Mouse (Mus musculus): ENCODE results near the gene Slc22a23. TPM values are rescaled to one million over a fixed set of nuclear protein-coding genes. Genes with fewer than 3 reads are reported as not detected.

Gene Slc22a23
- polyA plus RNA-seq, 1 experiment from 2014 or later: 6.8 TPM

- DNase-seq (ENCODE audit: extremely low spot score, low spot score): no peak
- Histone ChIP-seq H3K9me3 (no peaks in the 10 kb centered on the region), H3K4me1 (peaks cover 53% of the 10 kb centered on the region), H3K27ac (peak overlapping the region; percentile 6; the same call in 1 of the 2 replicates), H3K27me3 (ENCODE audit: poor library complexity, severe bottlenecking) (no peaks in the 10 kb centered on the region), H3K36me3 (replicated peaks) (peaks cover 14% of the 10 kb centered on the region), H3K4me3 (no peak overlapping the region)
- 95% methylated on average over 1 of the region's 1 CpGs for WGBS
Observed at GRCm38 (mm10) chr13:34290346-34290745, 54.6 kb downstream of the Slc22a23 start.

- peaks cover 14% of the 10 kb centered on the region for H3K36me3 ChIP-seq (replicated peaks)
- H3K4me3 ChIP-seq: no peak overlapping the region
- 94% methylated on average over 2 of the region's 2 CpGs for WGBS
- no peak for DNase-seq (ENCODE audit: extremely low spot score, low spot score)
- no peaks in the 10 kb centered on the region for H3K27me3 ChIP-seq (ENCODE audit: poor library complexity, severe bottlenecking)
- H3K27ac ChIP-seq: peak overlapping the region; percentile 82
- peaks cover 61% of the 10 kb centered on the region for H3K4me1 ChIP-seq
- no peaks in the 10 kb centered on the region for H3K9me3 ChIP-seq
Observed at GRCm38 (mm10) chr13:34289567-34289966, 55.4 kb downstream of the Slc22a23 start.

- 0 out of 2 replicates have a peak overlapping the region, but pooled peaks have one; percentile 8 for H3K4me3 ChIP-seq
- no peak for DNase-seq (ENCODE audit: extremely low spot score, low spot score)
- H3K27ac ChIP-seq: peak overlapping the region; percentile 84
- peaks cover 63% of the 10 kb centered on the region for H3K4me1 ChIP-seq
- H3K9me3 ChIP-seq: no peaks in the 10 kb centered on the region
- no peaks in the 10 kb centered on the region for H3K27me3 ChIP-seq (ENCODE audit: poor library complexity, severe bottlenecking)
- 51% methylated on average over 2 of the region's 2 CpGs for WGBS
- peaks cover 17% of the 10 kb centered on the region for H3K36me3 ChIP-seq (replicated peaks)
Observed at GRCm38 (mm10) chr13:34288129-34288528, 56.9 kb downstream of the Slc22a23 start.

- H3K27me3 ChIP-seq (ENCODE audit: poor library complexity, severe bottlenecking): no peaks in the 10 kb centered on the region
- H3K4me1 ChIP-seq: peaks cover 63% of the 10 kb centered on the region
- H3K4me3 ChIP-seq: peak overlapping the region; percentile 8; the same call in 1 of the 2 replicates
- WGBS: 9% methylated on average over 9 of the region's 9 CpGs
- H3K27ac ChIP-seq: peak overlapping the region; percentile 84
- H3K36me3 ChIP-seq (replicated peaks): peaks cover 12% of the 10 kb centered on the region
- peak; percentile 79 for DNase-seq (ENCODE audit: extremely low spot score, low spot score)
- H3K9me3 ChIP-seq: no peaks in the 10 kb centered on the region
Observed at GRCm38 (mm10) chr13:34287601-34288083, 57.3 kb downstream of the Slc22a23 start.

GRCm38 (mm10) chr13:34281360-34281759 lies 63.6 kb downstream of the Slc22a23 start:
- Histone ChIP-seq H3K27me3 (ENCODE audit: poor library complexity, severe bottlenecking) (no peaks in the 10 kb centered on the region), H3K9me3 (no peaks in the 10 kb centered on the region), H3K4me1 (peaks cover 38% of the 10 kb centered on the region), H3K27ac (no peak overlapping the region), H3K36me3 (replicated peaks) (peaks cover 39% of the 10 kb centered on the region), H3K4me3 (no peak overlapping the region)
- no peak for DNase-seq (ENCODE audit: extremely low spot score, low spot score)
- 91% methylated on average over 6 of the region's 6 CpGs for WGBS

- Histone ChIP-seq H3K27ac (peak overlapping the region; percentile 60), H3K36me3 (replicated peaks) (peaks cover 50% of the 10 kb centered on the region), H3K4me1 (peaks cover 14% of the 10 kb centered on the region), H3K9me3 (no peaks in the 10 kb centered on the region; the same call in 1 of the 2 replicates), H3K27me3 (ENCODE audit: poor library complexity, severe bottlenecking) (no peaks in the 10 kb centered on the region), H3K4me3 (no peak overlapping the region)
- WGBS: 78% methylated on average over 5 of the region's 5 CpGs
- DNase-seq (ENCODE audit: extremely low spot score, low spot score): no peak
Observed at GRCm38 (mm10) chr13:34278759-34279270, 66.2 kb downstream of the Slc22a23 start.

GRCm38 (mm10) chr13:34278288-34278701 lies 66.7 kb downstream of the Slc22a23 start:
- no peak overlapping the region for H3K4me3 ChIP-seq
- no peaks in the 10 kb centered on the region for H3K27me3 ChIP-seq (ENCODE audit: poor library complexity, severe bottlenecking)
- H3K27ac ChIP-seq: peak overlapping the region; percentile 60
- peaks cover 19% of the 10 kb centered on the region for H3K4me1 ChIP-seq
- H3K36me3 ChIP-seq (replicated peaks): peaks cover 49% of the 10 kb centered on the region
- DNase-seq (ENCODE audit: extremely low spot score, low spot score): no peak
- H3K9me3 ChIP-seq: no peaks in the 10 kb centered on the region; the same call in 1 of the 2 replicates
- whole genome bisulfite sequencing: 70% methylated on average over 6 of the region's 6 CpGs

- WGBS: 98% methylated on average over 2 of the region's 2 CpGs
- no peak overlapping the region for H3K27ac ChIP-seq
- H3K4me3 ChIP-seq: no peak overlapping the region
- DNase-seq (ENCODE audit: extremely low spot score, low spot score): no peak
- no peaks in the 10 kb centered on the region for H3K27me3 ChIP-seq (ENCODE audit: poor library complexity, severe bottlenecking)
- H3K9me3 ChIP-seq: no peaks in the 10 kb centered on the region; the same call in 1 of the 2 replicates
- peaks cover 49% of the 10 kb centered on the region for H3K36me3 ChIP-seq (replicated peaks)
- peaks cover 26% of the 10 kb centered on the region for H3K4me1 ChIP-seq
Observed at GRCm38 (mm10) chr13:34277611-34278010, 67.4 kb downstream of the Slc22a23 start.

- peaks cover 49% of the 10 kb centered on the region for H3K36me3 ChIP-seq (replicated peaks)
- no peak for DNase-seq (ENCODE audit: extremely low spot score, low spot score)
- peaks cover 32% of the 10 kb centered on the region for H3K4me1 ChIP-seq
- no peaks in the 10 kb centered on the region; the same call in 1 of the 2 replicates for H3K9me3 ChIP-seq
- 90% methylated on average over 3 of the region's 3 CpGs for WGBS
- no peaks in the 10 kb centered on the region for H3K27me3 ChIP-seq (ENCODE audit: poor library complexity, severe bottlenecking)
- H3K27ac ChIP-seq: no peak overlapping the region
- no peak overlapping the region for H3K4me3 ChIP-seq
Observed at GRCm38 (mm10) chr13:34277001-34277400, 68.0 kb downstream of the Slc22a23 start.

- H3K4me3 ChIP-seq: no peak overlapping the region
- no peak for DNase-seq (ENCODE audit: extremely low spot score, low spot score)
- no peak overlapping the region for H3K27ac ChIP-seq
- no peaks in the 10 kb centered on the region for H3K27me3 ChIP-seq (ENCODE audit: poor library complexity, severe bottlenecking)
- peaks cover 42% of the 10 kb centered on the region for H3K4me1 ChIP-seq
- no peaks in the 10 kb centered on the region; the same call in 1 of the 2 replicates for H3K9me3 ChIP-seq
- 91% methylated on average over 1 of the region's 1 CpGs for WGBS
- peaks cover 47% of the 10 kb centered on the region for H3K36me3 ChIP-seq (replicated peaks)
Observed at GRCm38 (mm10) chr13:34274890-34275289, 70.1 kb downstream of the Slc22a23 start.

- 99% methylated on average over 2 of the region's 2 CpGs for WGBS
- Histone ChIP-seq H3K4me1 (peaks cover 46% of the 10 kb centered on the region), H3K4me3 (no peak overlapping the region), H3K36me3 (replicated peaks) (peaks cover 47% of the 10 kb centered on the region), H3K27ac (no peak overlapping the region), H3K9me3 (no peaks in the 10 kb centered on the region; the same call in 1 of the 2 replicates), H3K27me3 (ENCODE audit: poor library complexity, severe bottlenecking) (no peaks in the 10 kb centered on the region)
- DNase-seq (ENCODE audit: extremely low spot score, low spot score): no peak
Observed at GRCm38 (mm10) chr13:34274417-34274816, 70.6 kb downstream of the Slc22a23 start.

GRCm38 (mm10) chr13:34272275-34273054 lies 72.5 kb downstream of the Slc22a23 start:
- peaks cover 40% of the 10 kb centered on the region for H3K36me3 ChIP-seq (replicated peaks)
- no peaks in the 10 kb centered on the region for H3K27me3 ChIP-seq (ENCODE audit: poor library complexity, severe bottlenecking)
- H3K4me1 ChIP-seq: peaks cover 34% of the 10 kb centered on the region
- H3K4me3 ChIP-seq: no peak overlapping the region
- WGBS: 25% methylated on average over 8 of the region's 8 CpGs
- no peak for DNase-seq (ENCODE audit: extremely low spot score, low spot score)
- H3K9me3 ChIP-seq: no peaks in the 10 kb centered on the region; the same call in 1 of the 2 replicates
- H3K27ac ChIP-seq: peak overlapping the region; percentile 51; the same call in 1 of the 2 replicates

- H3K36me3 ChIP-seq (replicated peaks): peaks cover 34% of the 10 kb centered on the region
- H3K4me1 ChIP-seq: peaks cover 39% of the 10 kb centered on the region
- WGBS: 88% methylated on average over 2 of the region's 2 CpGs
- H3K27ac ChIP-seq: peak overlapping the region; percentile 51
- DNase-seq (ENCODE audit: extremely low spot score, low spot score): no peak
- H3K27me3 ChIP-seq (ENCODE audit: poor library complexity, severe bottlenecking): no peaks in the 10 kb centered on the region
- H3K9me3 ChIP-seq: no peaks in the 10 kb centered on the region; the same call in 1 of the 2 replicates
- no peak overlapping the region for H3K4me3 ChIP-seq
Observed at GRCm38 (mm10) chr13:34271665-34272064, 73.3 kb downstream of the Slc22a23 start.

Data from forebrain, embryonic 10.5 days (tissue).